Comparison of ENCODE assay signal across 25 mouse cellular contexts in genomic region chr10:95676387-95676786, GRCm38 (mm10). TPM values are rescaled to one million over a fixed set of nuclear protein-coding genes. Genes with fewer than 3 reads are reported as not detected.
DNase-seq lines count a peak whose midpoint lies in the region; ATAC-seq and TF ChIP-seq lines count a peak whose summit lies in the region.
"Had no signal": no experiment of that assay in that cellular context is flagged by ENCODE, and none has a peak within 500 bp of the region (broad histone marks: within the 10 kb centered on the region; RNA-seq: fewer than 3 reads in every experiment).

No protein-coding gene starts in this region.

- H3K4me1 ChIP-seq in heart, embryonic 12.5 days (replicated peaks), result peaks cover 35% of the 10 kb centered on the region
- H3K4me1 ChIP-seq in heart, embryonic 10.5 days, result peaks cover 44% of the 10 kb centered on the region
- H3K4me1 ChIP-seq in MEL (ENCODE audit: control insufficient read depth in 1 of 2, insufficient read depth in 2 of 2, low read length in 2 of 2), result peaks cover 0 to 19% of the 10 kb centered on the region in 2 experiments; a peak in 3 of 4 replicates

- WGBS in heart, embryonic 12.5 days, result 91% methylated on average over 2 of the region's 2 CpGs
- 79% methylated on average over 2 of the region's 2 CpGs for WGBS in heart, embryonic 10.5 days

- no peak overlapping the region for H3K4me3 ChIP-seq in heart, embryonic 12.5 days
- H3K4me3 ChIP-seq in heart, embryonic 10.5 days, result no peak overlapping the region
- no peak overlapping the region for H3K4me3 ChIP-seq in MEL (ENCODE audit: control insufficient read depth in 1 of 2, insufficient read depth in 1 of 2, low read depth in 2 of 2, low read length in 2 of 2)

- no peak overlapping the region for H3K4me2 ChIP-seq in heart, embryonic 12.5 days

- no peaks in the 10 kb centered on the region for H3K36me3 ChIP-seq in heart, embryonic 12.5 days
- no peaks in the 10 kb centered on the region for H3K36me3 ChIP-seq in heart, embryonic 10.5 days
- H3K36me3 ChIP-seq in MEL (ENCODE audit: control insufficient read depth in 1 of 2, insufficient read depth in 2 of 2, low read length in 2 of 2), result peaks cover 0 to 6% of the 10 kb centered on the region in 2 experiments; a peak in 2 of 4 replicates
- H3K36me3 ChIP-seq: G1E had no signal

- 0 out of 2 replicates have a peak, but pooled peaks cover 3% of the 10 kb centered on the region for H3K9me3 ChIP-seq in heart, embryonic 12.5 days (replicated peaks)
- H3K9me3 ChIP-seq in heart, embryonic 10.5 days, result no peaks in the 10 kb centered on the region
- H3K9me3 ChIP-seq in MEL (replicated peaks; ENCODE audit: insufficient read depth, low read length), result no peaks in the 10 kb centered on the region
- H3K9me3 ChIP-seq: G1E had no signal

- no peak overlapping the region for H3K27ac ChIP-seq in heart, embryonic 12.5 days (ENCODE audit: poor library complexity, severe bottlenecking)
- H3K27ac ChIP-seq in heart, embryonic 10.5 days, result 0 out of 2 replicates have a peak overlapping the region, but pooled peaks have one; percentile 67
- no peak overlapping the region for H3K27ac ChIP-seq in MEL (ENCODE audit: control insufficient read depth, low read depth, low read length)

- H3K79me2 ChIP-seq in MEL (ENCODE audit: control insufficient read depth, insufficient read depth, low read length, poor library complexity), result no peaks in the 10 kb centered on the region

- DNase-seq in heart, adult 11 months, result peak; percentile 84
- DNase-seq in heart, embryonic 10.5 days (ENCODE audit: low spot score), result peak; percentile 74
- DNase-seq in heart, adult 18-20 months, result no peak
- DNase-seq in MEL (ENCODE audit: low read depth, low spot score), result peak; percentile 8
- no peak for DNase-seq in adrenal gland, postnatal 4 days (ENCODE audit: low spot score in 2 of 2)
- DNase-seq: adrenal gland, adult 2 months; adrenal gland, adult 8-10 months; adrenal gland, postnatal 10 days; adrenal gland, postnatal 14 days; adrenal gland, postnatal 25 days; adrenal gland, postnatal 36 days; B cell, adult 2 months; cerebellum, adult 11 months; cerebellum, adult 11-12 months; cerebellum, adult 18-20 months; cerebellum, adult 2 months; cerebellum, adult 8-10 months had no signal

- no peak for TF ChIP-seq CTCF in MEL (IDR thresholded peaks at IDR 0.05 in 2 of 3, conservative IDR thresholded peaks at IDR 0.05 in 1 of 3; ENCODE audit: control insufficient read depth in 1 of 3, insufficient read depth in 1 of 3, low read depth in 2 of 3, low read length in 3 of 3, poor library complexity in 1 of 3, severe bottlenecking in 1 of 3)

- no peak for TF ChIP-seq POLR2A in MEL (IDR thresholded peaks at IDR 0.05; ENCODE audit: control insufficient read depth in 1 of 2, insufficient read depth in 1 of 2, low read depth in 1 of 2, low read length in 2 of 2, poor library complexity in 1 of 2)

- H3K27me3 ChIP-seq in heart, embryonic 12.5 days (replicated peaks), result no peaks in the 10 kb centered on the region
- no peaks in the 10 kb centered on the region for H3K27me3 ChIP-seq in heart, embryonic 10.5 days (ENCODE audit: insufficient read depth, poor library complexity, severe bottlenecking)
- H3K27me3 ChIP-seq in MEL (ENCODE audit: control insufficient read depth in 1 of 2, insufficient read depth in 2 of 2, low read length in 2 of 2), result no peaks in the 10 kb centered on the region; a peak in 1 of 4 replicates
- H3K27me3 ChIP-seq: CH12.LX, Patski had no signal

- no peak overlapping the region for H3K9ac ChIP-seq in heart, embryonic 12.5 days
- H3K9ac ChIP-seq in MEL (ENCODE audit: control insufficient read depth, low read depth, low read length, poor library complexity, severe bottlenecking), result no peak overlapping the region

- no peak for TF ChIP-seq RAD21 in MEL (IDR thresholded peaks at IDR 0.05; ENCODE audit: low read depth, low read length)

- no peak for TF ChIP-seq EP300 in MEL (IDR thresholded peaks at IDR 0.05; ENCODE audit: low read depth in 1 of 2, low read length in 2 of 2)

- ATAC-seq in heart, embryonic 12.5 days (ENCODE audit: insufficient number of reproducible peaks, low FRiP score), result no peak
- ATAC-seq: activated CD4-positive, CD25-positive, alpha-beta regulatory T cell, adult 4 months; CD4-positive, CD25-positive, alpha-beta regulatory T cell, adult 4 months; Patski had no signal

TF ChIP-seq in MEL, 35 proteins besides CTCF, POLR2A, EP300 and RAD21:
- TF ChIP-seq BHLHE40 (IDR thresholded peaks at IDR 0.05; ENCODE audit: borderline replicate concordance, low read depth, low read length) (no peak), GATA1 (IDR thresholded peaks at IDR 0.05; ENCODE audit: low read depth, low read length) (no peak), MYB (IDR thresholded peaks at IDR 0.05; ENCODE audit: low read depth, low read length) (no peak), MEF2A (IDR thresholded peaks at IDR 0.05; ENCODE audit: extremely low read depth, insufficient replicate concordance, low read depth, low read length, poor library complexity, severe bottlenecking) (no peak), SIN3A (IDR thresholded peaks at IDR 0.05; ENCODE audit: low read length) (no peak), POLR2AphosphoS2 (IDR thresholded peaks at IDR 0.05; ENCODE audit: low read length) (no peak), E2F4 (IDR thresholded peaks at IDR 0.05; ENCODE audit: borderline replicate concordance, low read depth, low read length) (no peak), UBTF (IDR thresholded peaks at IDR 0.05; ENCODE audit: borderline replicate concordance, insufficient read depth, low read depth, low read length) (no peak), MAFK (IDR thresholded peaks at IDR 0.05; ENCODE audit: borderline replicate concordance, low read depth, low read length) (no peak)
TF ChIP-seq in MEL: peak in this region for 0.

RNA-seq across cellular contexts. Expression of gene Anapc15-ps, which starts 3.1 kb away (rescaled TPM):
- not detected in 2 replicates for polyA plus RNA-seq in heart, embryonic 12.5 days (2016; fragmentation: Nextera tagmentation; extraction: Ambion mirVana)
- polyA plus RNA-seq in heart, embryonic 10.5 days (2016; fragmentation: Nextera tagmentation; extraction: Ambion mirVana), result not detected in 2 replicates
- not detected for total RNA-seq in heart, adult 18-20 months (2021)
- not detected in 2 replicates for total RNA-seq in MEL (2012; rRNA removed)
- polyA plus RNA-seq in MEL (2012; ENCODE audit: insufficient read depth in 1 of 2, insufficient read length in 2 of 2, low read depth in 1 of 2, low replicate concordance in 2 of 2, missing spikeins in 1 of 2), result under 1 TPM in 1 of 2 experiments, not detected in 1; 0.31 TPM
- total RNA-seq in adrenal gland, postnatal 4 days (2021), result not detected
- total RNA-seq: adrenal gland, adult 18-20 months; adrenal gland, adult 2 months; adrenal gland, postnatal 10 days; adrenal gland, postnatal 14 days; adrenal gland, postnatal 25 days; adrenal gland, postnatal 36 days; ES-E14 had no signal
- polyA plus RNA-seq: activated CD4-positive, CD25-positive, alpha-beta regulatory T cell, adult 4 months; adrenal gland, adult 2 months; CD4-positive, CD25-positive, alpha-beta regulatory T cell, adult 4 months; G1E had no signal

Comparison
In these comparisons a context has a peak if more than half of its experiments do, and no peak if none do; other contexts are left out.
1. DNase-seq: peak in heart, adult 11 months (single experiment), heart, embryonic 10.5 days (single experiment) and MEL (single experiment); none in heart, adult 18-20 months (0 of 2) and adrenal gland, postnatal 4 days (0 of 2).